Mouse (Mus musculus) heart, postnatal 0 days (tissue): ENCODE results near the gene Ep400.

Experiments used
- CTCF ChIP-seq: IDR thresholded peaks from 2 replicates; pipeline ENCODE4 v1.5.1; 2016; ENCODE audit warnings: antibody characterized with exemption, control low read depth, low read depth
- EP300 ChIP-seq: IDR thresholded peaks from 2 replicates; pipeline ENCODE4 v1.6.1; 2016; ENCODE audit warnings: antibody characterized with exemption, low read depth

DNA sequence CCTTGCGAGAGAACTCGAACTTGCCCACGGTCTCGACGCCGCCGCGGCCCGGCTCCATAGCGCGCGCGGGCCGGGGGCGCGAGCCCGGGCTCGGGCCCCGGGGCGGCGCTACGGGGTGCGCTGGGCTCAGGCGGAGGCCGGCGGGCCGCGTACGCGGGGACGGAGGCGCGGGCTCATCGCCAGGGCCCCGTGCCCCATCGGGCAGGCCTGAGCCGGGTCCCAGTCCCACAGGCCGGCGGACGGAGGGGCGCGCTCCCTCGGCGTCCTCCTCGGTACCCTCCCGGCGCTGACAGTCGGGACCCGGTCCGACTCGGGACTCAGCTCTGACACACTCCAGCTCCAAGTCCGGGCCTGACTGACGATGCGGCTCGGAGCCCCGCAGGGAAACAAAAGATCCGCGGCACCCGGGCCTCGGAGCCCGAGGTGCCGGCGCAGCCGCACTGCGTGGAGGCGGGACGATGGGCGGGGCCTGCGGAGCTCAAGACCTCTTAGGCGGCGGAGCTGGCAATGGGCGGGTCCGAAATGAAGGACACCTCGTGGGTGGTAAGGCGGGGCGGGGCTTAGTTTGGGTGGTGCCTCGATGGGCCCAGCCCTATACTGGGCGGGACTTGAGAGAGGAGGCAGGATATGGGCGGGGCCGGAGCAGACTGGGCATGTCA lies 39.3 kb upstream of the Ep400 start, which contains the start of gene Ulk1:
- TF ChIP-seq CTCF = no peak
- no peak for TF ChIP-seq EP300
